Mouse (Mus musculus) testis, adult 2 months (tissue): ENCODE data around the gene Kcnb1. TPM values are rescaled to one million over a fixed set of nuclear protein-coding genes. Genes with fewer than 3 reads are reported as not detected.

Experiments
- H3K27ac ChIP-seq: fragments of 200-500 bp; 2 replicates; pipeline ENCODE4 v1.5.1; 2012; ENCODE audit warnings: low read depth, low read length; ENCODE audit not compliant: control insufficient read depth, insufficient read depth
- H3K27me3 ChIP-seq: fragments of 200-500 bp; 2 replicates; pipeline ENCODE4 v1.6.1; 2012; ENCODE audit warnings: mild to moderate bottlenecking, low read length, moderate library complexity; ENCODE audit not compliant: control insufficient read depth, insufficient read depth
- H3K36me3 ChIP-seq: fragments of 200-500 bp; 2 replicates; pipeline ENCODE4 v1.6.1; 2012; ENCODE audit warnings: mild to moderate bottlenecking, low read length; ENCODE audit not compliant: control insufficient read depth, insufficient read depth
- H3K4me1 ChIP-seq: fragments of 200-500 bp; 2 replicates; pipeline ENCODE4 v1.6.1; 2012; ENCODE audit warnings: low read length; ENCODE audit not compliant: control insufficient read depth, insufficient read depth
- H3K4me3 ChIP-seq: fragments of 200-500 bp; 2 replicates; pipeline ENCODE4 v1.5.1; 2012; ENCODE audit warnings: low read depth, mild to moderate bottlenecking, low read length, moderate library complexity, mixed read lengths; ENCODE audit not compliant: control insufficient read depth
- CTCF ChIP-seq: fragments of 200-500 bp; IDR thresholded peaks from 2 replicates; pipeline ENCODE4 v1.5.1; 2012; ENCODE audit warnings: low read depth, mild to moderate bottlenecking, inconsistent platforms, low read length, moderate library complexity; ENCODE audit not compliant: control insufficient read depth, insufficient read depth, insufficient replicate concordance
- POLR2A ChIP-seq: fragments of 200-500 bp; IDR thresholded peaks from 2 replicates; pipeline ENCODE4 v1.6.1; 2012; ENCODE audit warnings: low read depth, mild to moderate bottlenecking, inconsistent platforms, low read length, moderate library complexity; ENCODE audit not compliant: control insufficient read depth
- polyA plus RNA-seq: library from polyadenylated mRNA; depleted of rRNA; stranded (reverse); fragments of >200 nt; gene quantifications from 2 replicates; pipeline ENCODE4 v1.2.3, GENCODE M21; 2012

The Kcnb1 gene
- polyA plus RNA-seq, 1 experiment = 2.8 TPM

GRCm38 (mm10) chr2:167232132-167233008, 42.4 kb upstream of the Kcnb1 start:
- Histone ChIP-seq H3K27ac (0 out of 2 replicates have a peak overlapping the region, but pooled peaks have one; percentile 36), H3K36me3 (no peaks in the 10 kb centered on the region), H3K27me3 (no peaks in the 10 kb centered on the region), H3K4me3 (no peak overlapping the region), H3K4me1 (peaks cover 9% of the 10 kb centered on the region)
- TF ChIP-seq CTCF = no peak
- TF ChIP-seq POLR2A = no peak

DNA sequence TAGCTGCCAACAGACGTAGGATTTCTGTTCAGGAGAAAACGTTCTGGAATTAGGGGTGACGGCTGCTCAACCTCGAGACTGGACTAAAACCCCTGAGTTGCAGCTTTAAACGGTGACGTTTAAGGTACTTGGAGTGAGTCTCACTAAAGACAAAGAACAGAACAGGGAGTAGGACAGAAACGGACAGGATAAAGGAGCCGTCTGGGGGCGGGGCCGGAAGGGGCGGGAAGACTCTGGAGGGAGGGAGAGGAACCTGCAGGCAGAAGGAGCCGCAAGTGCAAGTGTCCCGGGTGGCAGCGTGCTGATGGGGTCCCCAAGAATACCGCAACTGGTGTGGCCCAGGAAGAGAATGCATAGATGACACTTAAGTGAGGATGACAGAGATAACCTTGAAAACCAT, 40.6 kb upstream of the Kcnb1 start:
- Histone ChIP-seq H3K27ac (no peak overlapping the region), H3K4me1 (peaks cover 9% of the 10 kb centered on the region), H3K27me3 (no peaks in the 10 kb centered on the region), H3K36me3 (no peaks in the 10 kb centered on the region), H3K4me3 (no peak overlapping the region)
- no peak for TF ChIP-seq CTCF
- TF ChIP-seq POLR2A = no peak

GRCm38 (mm10) chr2:167224937-167225336, 35.0 kb upstream of the Kcnb1 start:
- Histone ChIP-seq H3K27me3 (no peaks in the 10 kb centered on the region), H3K27ac (no peak overlapping the region), H3K36me3 (no peaks in the 10 kb centered on the region)

GRCm38 (mm10) chr2:167224194-167224593, 34.2 kb upstream of the Kcnb1 start:
- no peak for TF ChIP-seq POLR2A
- no peak for TF ChIP-seq CTCF
- H3K27ac ChIP-seq = no peak overlapping the region
- no peaks in the 10 kb centered on the region for H3K36me3 ChIP-seq
- no peak overlapping the region for H3K4me3 ChIP-seq
- no peaks in the 10 kb centered on the region for H3K27me3 ChIP-seq
- H3K4me1 ChIP-seq = no peaks in the 10 kb centered on the region

More at GRCm38 (mm10) chr2:167224937-167225336, 35.0 kb upstream of the Kcnb1 start:
- no peak overlapping the region for H3K4me3 ChIP-seq
- no peak for TF ChIP-seq CTCF
- TF ChIP-seq POLR2A = no peak
- H3K4me1 ChIP-seq = no peaks in the 10 kb centered on the region

DNA sequence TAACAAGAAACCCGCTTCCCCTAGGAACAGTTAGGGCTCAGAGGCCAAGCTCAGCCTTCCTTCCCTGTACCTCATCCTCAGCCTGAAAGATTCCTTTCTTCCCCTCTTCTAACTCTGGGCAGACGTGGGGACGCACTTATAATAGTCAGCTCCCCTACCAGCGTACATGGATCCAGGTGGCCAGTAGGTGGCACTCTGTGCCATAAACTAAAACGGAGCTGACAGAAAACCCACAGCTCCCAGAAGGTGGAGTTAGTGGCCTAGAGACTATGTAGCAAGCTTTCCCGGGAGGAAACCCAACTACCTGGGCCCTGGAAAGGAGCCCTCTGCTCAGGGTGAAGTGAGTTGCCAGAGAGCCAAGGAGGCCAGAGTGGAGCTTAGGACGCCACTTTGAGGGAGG, 32.2 kb upstream of the Kcnb1 start:
- Histone ChIP-seq H3K27me3 (no peaks in the 10 kb centered on the region), H3K4me3 (no peak overlapping the region), H3K36me3 (no peaks in the 10 kb centered on the region)

GRCm38 (mm10) chr2:167221159-167221845, 31.3 kb upstream of the Kcnb1 start:
- Histone ChIP-seq H3K27me3 (no peaks in the 10 kb centered on the region), H3K4me3 (no peak overlapping the region), H3K27ac (no peak overlapping the region), H3K36me3 (no peaks in the 10 kb centered on the region), H3K4me1 (no peaks in the 10 kb centered on the region)
- no peak for TF ChIP-seq CTCF

More for the DNA sequence above, 32.2 kb upstream of the Kcnb1 start:
- H3K27ac ChIP-seq = no peak overlapping the region
- TF ChIP-seq POLR2A = no peak
- TF ChIP-seq CTCF = peak; percentile 37; the same call in 1 of the 2 replicates
- no peaks in the 10 kb centered on the region for H3K4me1 ChIP-seq

DNA sequence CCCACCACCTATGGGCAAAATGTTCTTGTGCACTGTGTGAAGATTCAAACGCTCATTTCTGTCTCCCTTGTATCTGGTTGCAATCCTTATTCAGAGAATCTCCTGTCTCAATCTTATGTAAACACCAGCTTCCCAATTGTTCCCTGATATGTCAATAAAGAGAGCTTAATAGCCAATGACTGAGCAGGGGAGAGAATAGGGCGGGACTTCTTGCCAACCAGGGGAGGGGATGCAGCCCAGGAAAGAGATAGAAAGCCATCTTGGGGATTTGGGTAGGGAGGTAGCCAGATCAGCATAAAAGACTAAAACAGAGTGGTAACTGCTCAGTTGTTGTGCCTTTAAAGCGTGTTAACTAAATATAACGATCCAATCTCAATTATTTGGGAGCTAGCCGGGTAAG, 30.8 kb upstream of the Kcnb1 start:
- Histone ChIP-seq H3K27ac (no peak overlapping the region), H3K4me3 (no peak overlapping the region), H3K27me3 (no peaks in the 10 kb centered on the region), H3K36me3 (no peaks in the 10 kb centered on the region), H3K4me1 (no peaks in the 10 kb centered on the region)
- no peak for TF ChIP-seq CTCF
- no peak for TF ChIP-seq POLR2A
